Mouse (Mus musculus): ENCODE data around the gene Psmd4.
"Not testable (repeated sequence)": the region's sequence is repeated elsewhere in the genome, so short reads cannot be mapped to it uniquely, and the experiment has no call there.

DNA sequence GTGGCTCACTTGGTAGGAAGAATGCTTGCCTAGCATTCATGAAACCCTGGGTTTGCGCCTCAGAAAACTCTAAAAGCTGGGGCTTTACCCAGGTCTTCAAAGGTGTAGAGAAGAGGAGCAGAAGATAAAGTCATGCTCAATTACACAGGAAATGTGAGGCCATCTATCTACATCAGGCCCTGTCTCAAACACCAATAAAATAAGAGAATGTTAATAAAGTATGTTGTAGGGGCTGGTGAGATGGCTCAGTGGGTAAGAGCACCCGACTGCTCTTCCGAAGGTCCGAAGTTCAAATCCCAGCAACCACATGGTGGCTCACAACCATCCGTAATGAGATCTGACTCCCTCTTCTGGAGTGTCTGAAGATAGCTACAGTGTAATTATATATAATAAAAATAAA lies 21.5 kb downstream of the Psmd4 start:
- TF ChIP-seq CTCF, POLR2A (IDR thresholded peaks at IDR 0.05; ENCODE audit: insufficient read depth, low read depth, low read length): not testable (repeated sequence)
